Comparison of ENCODE assay signal across 14 mouse cellular contexts in the genomic region with DNA sequence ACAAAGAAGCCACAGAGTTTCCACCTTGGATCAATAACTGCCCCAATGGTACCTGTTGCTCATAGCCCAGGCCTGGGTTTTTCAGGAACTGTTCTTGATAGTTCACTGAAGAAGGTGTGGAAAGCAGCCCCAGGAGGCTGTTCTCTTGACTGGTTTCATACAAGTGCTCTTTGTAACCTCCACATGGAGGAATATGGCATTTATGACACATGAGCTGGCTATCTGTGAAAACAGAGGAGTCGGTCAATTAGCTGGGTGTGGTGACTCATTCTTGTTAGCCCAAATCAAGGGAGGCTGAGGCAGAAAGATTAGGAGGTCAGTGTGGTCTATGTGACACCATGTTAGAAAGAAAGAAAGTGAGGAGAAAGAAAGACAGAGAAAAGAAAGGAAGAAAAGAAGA.
"Had no signal": no experiment of that assay in that cellular context is flagged by ENCODE, and none has a peak within 500 bp of the region (broad histone marks: within the 10 kb centered on the region; RNA-seq: fewer than 3 reads in every experiment).

No protein-coding gene starts in this region.

- DNase-seq: lung, postnatal 14 days; lung, postnatal 36 days; right cerebral cortex, postnatal 14 days; thymus, adult 2 months; thymus, postnatal 25 days; thymus, postnatal 4 days had no signal

- H3K27ac ChIP-seq: lung, embryonic 15.5 days; macrophage; midbrain, embryonic 13.5 days; midbrain, embryonic 15.5 days; neural tube, embryonic 12.5 days; stomach, embryonic 15.5 days; stomach, postnatal 0 days had no signal

- H3K36me3 ChIP-seq: lung, embryonic 15.5 days; midbrain, embryonic 13.5 days; midbrain, embryonic 15.5 days; neural tube, embryonic 12.5 days; stomach, embryonic 15.5 days had no signal

- H3K27me3 ChIP-seq: lung, embryonic 15.5 days; midbrain, embryonic 15.5 days; neural tube, embryonic 12.5 days; stomach, embryonic 15.5 days had no signal

- H3K9me3 ChIP-seq: lung, embryonic 15.5 days; megakaryocyte, embryonic 14.5 days; midbrain, embryonic 13.5 days; midbrain, embryonic 15.5 days; neural tube, embryonic 12.5 days; stomach, embryonic 15.5 days had no signal

- H3K4me1 ChIP-seq: midbrain, embryonic 13.5 days; midbrain, embryonic 15.5 days; neural tube, embryonic 12.5 days; stomach, embryonic 15.5 days had no signal

- H3K4me3 ChIP-seq: lung, embryonic 15.5 days; megakaryocyte, embryonic 14.5 days; midbrain, embryonic 13.5 days; midbrain, embryonic 15.5 days; neural tube, embryonic 12.5 days; stomach, embryonic 15.5 days had no signal
